ENCODE assay signal across 20 mouse cellular contexts in the genomic region with DNA sequence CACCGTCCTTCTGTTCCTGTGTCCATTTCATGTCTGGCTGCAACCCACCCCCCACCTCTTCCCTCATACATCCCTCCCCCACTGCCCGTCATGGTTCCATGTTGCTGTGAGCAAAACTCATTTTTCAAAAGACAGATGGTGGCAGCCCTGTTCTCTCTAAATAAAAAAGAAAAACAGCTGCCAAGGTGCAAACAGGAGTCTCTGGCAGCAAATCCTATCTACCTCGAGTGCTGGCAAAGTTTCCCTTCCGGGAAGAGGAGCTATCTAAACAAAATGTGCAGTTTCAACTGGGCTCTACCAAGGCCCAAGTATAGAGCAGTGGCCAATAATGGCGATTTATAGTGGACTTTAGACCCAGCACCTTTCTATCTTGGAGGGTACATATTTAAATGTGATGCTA.
DNase-seq lines count a peak whose midpoint lies in the region; ATAC-seq lines count a peak whose summit lies in the region.
"Had no signal": no experiment of that assay in that cellular context is flagged by ENCODE, and none has a peak within 500 bp of the region (broad histone marks: within the 10 kb centered on the region; RNA-seq: fewer than 3 reads in every experiment).

No protein-coding gene starts in this region.

- no peaks in the 10 kb centered on the region for H3K4me1 ChIP-seq in hindbrain, embryonic 16.5 days (ENCODE audit: control insufficient read depth, insufficient read depth, low read depth, low read length)
- no peaks in the 10 kb centered on the region for H3K4me1 ChIP-seq in hindbrain, embryonic 12.5 days
- H3K4me1 ChIP-seq in neural tube, embryonic 15.5 days = peaks cover 17% of the 10 kb centered on the region
- H3K4me1 ChIP-seq: heart, embryonic 12.5 days; limb, embryonic 13.5 days; liver, embryonic 15.5 days; midbrain, embryonic 12.5 days had no signal

- peak; percentile 45 for DNase-seq in cerebellum, adult 11 months
- no peak for DNase-seq in cerebellum, postnatal 4 days (ENCODE audit: low spot score in 2 of 2)
- DNase-seq in right cerebral cortex, postnatal 25 days = peak; percentile 15
- no peak for DNase-seq in right cerebral cortex, postnatal 14 days
- DNase-seq in layer of hippocampus, adult 18-20 months (ENCODE audit: low spot score in 2 of 2) = no peak
- DNase-seq: adrenal gland, postnatal 10 days; heart, postnatal 14 days; kidney, adult 8-10 months; kidney, postnatal 4 days had no signal

- peak; percentile 20; the same call in 1 of the 2 replicates for ATAC-seq in hindbrain, embryonic 16.5 days
- ATAC-seq in hindbrain, embryonic 12.5 days (ENCODE audit: low FRiP score) = no peak
- ATAC-seq in neural tube, embryonic 15.5 days (ENCODE audit: low FRiP score) = no peak
- ATAC-seq: forebrain, embryonic 15.5 days; inflammation-experienced regulatory T-cells, adult 6 months; lung, postnatal 0 days had no signal

- WGBS in hindbrain, embryonic 16.5 days = 52% methylated on average over 5 of the region's 5 CpGs
- 65% methylated on average over 5 of the region's 5 CpGs for WGBS in hindbrain, embryonic 12.5 days
- 56% methylated on average over 5 of the region's 5 CpGs for WGBS in neural tube, embryonic 15.5 days

- no peak overlapping the region for H3K4me2 ChIP-seq in hindbrain, embryonic 16.5 days (ENCODE audit: low read length)
- H3K4me2 ChIP-seq in hindbrain, embryonic 12.5 days (replicated peaks) = no peak overlapping the region
- no peak overlapping the region for H3K4me2 ChIP-seq in neural tube, embryonic 15.5 days
- H3K4me2 ChIP-seq: forebrain, embryonic 15.5 days; heart, embryonic 12.5 days; limb, embryonic 13.5 days; liver, embryonic 15.5 days; midbrain, embryonic 12.5 days had no signal

- no peaks in the 10 kb centered on the region for H3K27me3 ChIP-seq in hindbrain, embryonic 16.5 days (replicated peaks; ENCODE audit: control insufficient read depth, insufficient read depth, low read length)
- H3K27me3 ChIP-seq in hindbrain, embryonic 12.5 days = no peaks in the 10 kb centered on the region
- no peaks in the 10 kb centered on the region for H3K27me3 ChIP-seq in neural tube, embryonic 15.5 days (replicated peaks)
- H3K27me3 ChIP-seq: forebrain, embryonic 15.5 days; heart, embryonic 12.5 days; limb, embryonic 13.5 days; liver, embryonic 15.5 days; midbrain, embryonic 12.5 days had no signal

- no peak overlapping the region for H3K27ac ChIP-seq in hindbrain, embryonic 16.5 days (ENCODE audit: low read depth, low read length)
- no peak overlapping the region for H3K27ac ChIP-seq in hindbrain, embryonic 12.5 days
- H3K27ac ChIP-seq in neural tube, embryonic 15.5 days (replicated peaks) = peak overlapping the region; percentile 72
- H3K27ac ChIP-seq: forebrain, embryonic 15.5 days; limb, embryonic 13.5 days; liver, embryonic 15.5 days; midbrain, embryonic 12.5 days; stomach, postnatal 0 days had no signal

- no peak overlapping the region for H3K9ac ChIP-seq in hindbrain, embryonic 16.5 days (ENCODE audit: low read depth, low read length)
- H3K9ac ChIP-seq in hindbrain, embryonic 12.5 days = no peak overlapping the region
- no peak overlapping the region for H3K9ac ChIP-seq in neural tube, embryonic 15.5 days (replicated peaks)
- H3K9ac ChIP-seq: forebrain, embryonic 15.5 days; heart, embryonic 12.5 days; limb, embryonic 13.5 days; liver, embryonic 15.5 days; midbrain, embryonic 12.5 days had no signal

- no peaks in the 10 kb centered on the region for H3K9me3 ChIP-seq in hindbrain, embryonic 16.5 days (ENCODE audit: control insufficient read depth, low read length)
- no peaks in the 10 kb centered on the region for H3K9me3 ChIP-seq in hindbrain, embryonic 12.5 days (replicated peaks)
- H3K9me3 ChIP-seq in neural tube, embryonic 15.5 days (replicated peaks) = no peaks in the 10 kb centered on the region
- H3K9me3 ChIP-seq: forebrain, embryonic 15.5 days; heart, embryonic 12.5 days; limb, embryonic 13.5 days; liver, embryonic 15.5 days; midbrain, embryonic 12.5 days had no signal

- no peaks in the 10 kb centered on the region for H3K36me3 ChIP-seq in hindbrain, embryonic 16.5 days (ENCODE audit: control insufficient read depth, insufficient read depth, low read length)
- no peaks in the 10 kb centered on the region for H3K36me3 ChIP-seq in hindbrain, embryonic 12.5 days
- H3K36me3 ChIP-seq in neural tube, embryonic 15.5 days = no peaks in the 10 kb centered on the region
- H3K36me3 ChIP-seq: forebrain, embryonic 15.5 days; heart, embryonic 12.5 days; limb, embryonic 13.5 days; liver, embryonic 15.5 days; midbrain, embryonic 12.5 days had no signal

- H3K4me3 ChIP-seq in hindbrain, embryonic 16.5 days (ENCODE audit: low read length) = no peak overlapping the region
- H3K4me3 ChIP-seq in hindbrain, embryonic 12.5 days = no peak overlapping the region
- H3K4me3 ChIP-seq in neural tube, embryonic 15.5 days (replicated peaks) = no peak overlapping the region
- H3K4me3 ChIP-seq: forebrain, embryonic 15.5 days; heart, embryonic 12.5 days; limb, embryonic 13.5 days; liver, embryonic 15.5 days; midbrain, embryonic 12.5 days had no signal

Comparison
In these comparisons a context has a peak if more than half of its experiments do, and no peak if none do; other contexts are left out.
1. DNase-seq: peak in cerebellum, adult 11 months (single experiment) and right cerebral cortex, postnatal 25 days (single experiment); none in cerebellum, postnatal 4 days (0 of 2), right cerebral cortex, postnatal 14 days (single experiment) and layer of hippocampus, adult 18-20 months (0 of 2).